Mouse (Mus musculus) limb, embryonic 11.5 days (tissue): ENCODE data around the gene Cops7a. TPM values are rescaled to one million over a fixed set of nuclear protein-coding genes. Genes with fewer than 3 reads are reported as not detected.

ENCODE experiments used
- ATAC-seq: fragments of 200-750 bp; cut with Nextera tagmentation; 2 replicates; pipeline ENCODE4 v1.8.0; 2017; ENCODE audit warnings: low read depth; ENCODE audit not compliant: insufficient number of reproducible peaks, low FRiP score, low TSS enrichment
- DNase-seq: peaks from one replicate; pipeline ENCODE4 v3.0.0-alpha.2; 2015; ENCODE audit warnings: low spot score
- H3K27ac ChIP-seq: fragments of 300-500 bp; sonication (generic); replicated peaks from 2 replicates; pipeline ENCODE4 v1.5.1; 2014; ENCODE audit warnings: low read depth, mild to moderate bottlenecking, low read length
- H3K27me3 ChIP-seq: fragments of 300-500 bp; sonication (generic); 2 replicates; pipeline ENCODE4 v1.6.1; 2014; ENCODE audit warnings: mild to moderate bottlenecking, low read length, mixed read lengths; ENCODE audit not compliant: control insufficient read depth, insufficient read depth
- H3K36me3 ChIP-seq: fragments of 300-500 bp; sonication (generic); 2 replicates; pipeline ENCODE4 v1.6.1; 2014; ENCODE audit warnings: mild to moderate bottlenecking, low read length, moderate library complexity, mixed read lengths; ENCODE audit not compliant: control insufficient read depth, insufficient read depth
- H3K4me1 ChIP-seq: fragments of 300-500 bp; sonication (generic); 2 replicates; pipeline ENCODE4 v1.6.1; 2014; ENCODE audit warnings: low read length, mixed read lengths; ENCODE audit not compliant: control insufficient read depth, insufficient read depth
- H3K4me2 ChIP-seq: fragments of 300-500 bp; sonication (generic); 2 replicates; pipeline ENCODE4 v1.6.1; 2014; ENCODE audit warnings: low read depth, mild to moderate bottlenecking, moderate library complexity; ENCODE audit not compliant: severe bottlenecking
- H3K4me3 ChIP-seq: fragments of 300-500 bp; sonication (generic); 2 replicates; pipeline ENCODE4 v1.5.1; 2014; ENCODE audit warnings: low read depth, low read length
- H3K9ac ChIP-seq: fragments of 300-500 bp; sonication (generic); 2 replicates; pipeline ENCODE4 v1.6.1; 2014; ENCODE audit warnings: mild to moderate bottlenecking, low read length
- H3K9me3 ChIP-seq: fragments of 300-500 bp; sonication (generic); 2 replicates; pipeline ENCODE4 v1.6.1; 2016; ENCODE audit warnings: low read length; ENCODE audit not compliant: control insufficient read depth
- WGBS: fragments of 180-500 bp; shearing (Covaris S2); extraction: QIAGEN DNeasy Blood & Tissue Kit; methylation state at CpG from one replicate; pipeline ENCODE4 v1.1.7; 2014; 5-methylcytosine and 5-hydroxymethylcytosine counted together
- polyA plus RNA-seq: library from polyadenylated mRNA; unstranded; fragments of >200 nt; fragmentation: Nextera tagmentation; extraction: Ambion mirVana; gene quantifications from 2 replicates; pipeline ENCODE4 v1.2.1, GENCODE M21; 2014

Gene Cops7a
- polyA plus RNA-seq, 1 experiment from 2014 or later: 129 TPM

DNA sequence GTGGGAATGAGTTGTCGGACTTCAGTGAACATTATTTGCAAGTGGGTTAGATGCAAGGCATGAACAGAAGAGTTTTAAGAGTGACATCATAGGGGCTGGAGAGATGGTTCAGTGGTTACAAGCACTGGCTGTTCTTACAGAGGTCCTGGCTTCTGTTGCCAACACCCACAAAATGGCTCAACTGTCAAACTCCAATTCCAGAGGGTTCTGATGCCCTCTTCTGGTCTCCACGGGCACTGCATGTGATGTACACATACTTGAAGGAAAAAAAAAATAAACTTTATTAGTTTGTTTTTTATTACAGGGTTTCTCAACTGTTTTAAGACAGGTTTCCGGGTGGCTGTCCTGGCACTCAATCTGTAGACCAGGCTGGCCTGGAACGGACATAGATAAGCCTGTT is 2.4 kb upstream of the Cops7a start:
- ATAC-seq (no peak), DNase-seq (peak; percentile 72)
- Histone ChIP-seq H3K4me3 (no peak overlapping the region), H3K36me3 (no peaks in the 10 kb centered on the region), H3K4me2 (no peak overlapping the region), H3K9ac (no peak overlapping the region), H3K27ac (no peak overlapping the region), H3K4me1 (peaks cover 5% of the 10 kb centered on the region), H3K9me3 (0 out of 2 replicates have a peak, but pooled peaks cover 7% of the 10 kb centered on the region), H3K27me3 (no peaks in the 10 kb centered on the region)
- WGBS: 73% methylated on average over 4 of the region's 4 CpGs

DNA sequence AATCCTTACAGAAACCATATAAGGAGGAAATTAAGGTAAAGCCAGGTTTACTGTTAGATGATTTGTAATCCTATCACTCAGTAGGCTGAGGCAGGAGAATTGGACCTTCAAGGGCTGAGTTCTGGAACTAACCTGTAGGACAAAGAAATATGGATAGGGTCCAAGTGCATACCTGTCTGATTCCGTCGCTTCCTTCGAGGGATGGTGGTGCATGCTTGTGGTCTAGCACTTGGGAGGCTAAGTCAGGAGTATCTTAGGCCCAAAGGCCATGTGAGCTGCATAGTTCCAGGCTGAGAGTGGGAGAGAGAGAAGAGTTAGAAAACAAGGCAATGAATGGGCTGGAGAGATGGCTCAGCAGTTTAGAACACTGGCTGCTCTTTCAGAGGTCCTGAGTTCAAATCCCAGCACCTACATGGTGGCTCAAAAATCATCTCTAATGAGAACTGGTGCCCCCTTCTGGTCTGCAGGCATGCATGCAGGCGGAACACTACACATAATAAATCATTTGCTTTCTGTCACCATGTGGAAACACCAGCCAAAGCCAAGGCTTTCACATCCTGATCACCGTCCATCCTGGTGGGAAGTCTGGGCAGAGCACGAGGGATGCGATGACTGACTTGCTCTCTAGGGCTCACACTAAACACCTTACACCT is 1.3 kb upstream of the Cops7a start:
- Histone ChIP-seq H3K36me3 (no peaks in the 10 kb centered on the region; the same call in 1 of the 2 replicates), H3K9me3 (0 out of 2 replicates have a peak, but pooled peaks cover 7% of the 10 kb centered on the region), H3K9ac (no peak overlapping the region), H3K4me3 (0 out of 2 replicates have a peak overlapping the region, but pooled peaks have one; percentile 74), H3K27me3 (no peaks in the 10 kb centered on the region), H3K4me2 (peak overlapping the region; percentile 86), H3K4me1 (peaks cover 5% of the 10 kb centered on the region), H3K27ac (no peak overlapping the region)
- ATAC-seq (no peak), DNase-seq (peak; percentile 27)
- WGBS: 96% methylated on average over 7 of the region's 7 CpGs

DNA sequence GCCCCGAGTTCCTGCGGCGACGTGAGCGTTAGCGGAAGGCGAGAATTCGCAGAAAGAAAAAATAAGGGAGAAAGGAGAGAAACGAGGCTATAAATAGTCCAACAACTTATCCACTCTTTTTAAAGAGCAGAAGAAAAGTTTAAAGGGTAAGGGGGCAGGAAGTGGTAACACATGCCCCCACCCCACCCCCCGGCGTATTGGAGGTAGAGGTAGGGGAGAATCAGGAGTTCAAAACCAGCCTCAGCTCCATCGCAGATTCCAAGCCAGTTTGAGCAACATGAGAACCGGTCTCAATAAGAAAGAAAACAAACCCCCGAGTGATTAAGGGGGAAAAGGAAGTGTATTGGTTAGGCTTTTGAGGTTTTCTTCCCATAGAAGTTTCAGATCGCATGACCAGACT is 409 bp upstream of the Cops7a start:
- 16% methylated on average over 15 of the region's 15 CpGs for whole genome bisulfite sequencing
- Histone ChIP-seq H3K4me3 (peak overlapping the region; percentile 74), H3K9me3 (0 out of 2 replicates have a peak, but pooled peaks cover 7% of the 10 kb centered on the region), H3K36me3 (no peaks in the 10 kb centered on the region; the same call in 1 of the 2 replicates), H3K9ac (peak overlapping the region; percentile 95), H3K4me2 (peak overlapping the region; percentile 86), H3K27me3 (no peaks in the 10 kb centered on the region), H3K27ac (peak overlapping the region; percentile 70; the same call in 1 of the 2 replicates), H3K4me1 (peaks cover 5% of the 10 kb centered on the region)
- DNase-seq (no peak), ATAC-seq (no peak)

DNA sequence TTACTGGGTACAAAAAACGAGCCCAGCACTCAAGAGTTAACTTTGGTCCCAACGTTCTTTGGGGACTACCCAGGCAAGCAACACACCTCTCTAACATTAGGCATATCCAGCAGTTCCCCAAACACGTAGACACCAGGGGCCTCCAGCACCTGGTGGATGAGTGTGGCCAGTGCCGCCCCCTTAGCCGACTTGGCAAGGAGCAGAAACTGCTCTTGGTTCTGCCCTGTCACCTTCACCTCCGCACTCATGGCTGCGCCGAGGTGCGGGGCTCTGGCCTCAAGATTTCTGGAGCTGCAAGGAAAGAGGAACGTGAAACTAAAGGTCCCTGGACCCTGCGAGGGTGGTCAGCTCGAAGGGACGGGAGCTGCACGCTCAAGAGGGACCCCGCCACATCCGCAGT is 700 bp downstream of the Cops7a start:
- WGBS: 47% methylated on average over 16 of the region's 16 CpGs
- H3K9me3 ChIP-seq: 0 out of 2 replicates have a peak, but pooled peaks cover 7% of the 10 kb centered on the region
- ATAC-seq: peak; percentile 1; the same call in 1 of the 2 replicates
- DNase-seq: no peak
- H3K9ac ChIP-seq: peak overlapping the region; percentile 95
- H3K36me3 ChIP-seq: peaks cover 5% of the 10 kb centered on the region
- H3K4me1 ChIP-seq: peaks cover 5% of the 10 kb centered on the region
- no peaks in the 10 kb centered on the region for H3K27me3 ChIP-seq
- peak overlapping the region; percentile 74 for H3K4me3 ChIP-seq
- peak overlapping the region; percentile 70; the same call in 1 of the 2 replicates for H3K27ac ChIP-seq
- peak overlapping the region; percentile 86 for H3K4me2 ChIP-seq

DNA sequence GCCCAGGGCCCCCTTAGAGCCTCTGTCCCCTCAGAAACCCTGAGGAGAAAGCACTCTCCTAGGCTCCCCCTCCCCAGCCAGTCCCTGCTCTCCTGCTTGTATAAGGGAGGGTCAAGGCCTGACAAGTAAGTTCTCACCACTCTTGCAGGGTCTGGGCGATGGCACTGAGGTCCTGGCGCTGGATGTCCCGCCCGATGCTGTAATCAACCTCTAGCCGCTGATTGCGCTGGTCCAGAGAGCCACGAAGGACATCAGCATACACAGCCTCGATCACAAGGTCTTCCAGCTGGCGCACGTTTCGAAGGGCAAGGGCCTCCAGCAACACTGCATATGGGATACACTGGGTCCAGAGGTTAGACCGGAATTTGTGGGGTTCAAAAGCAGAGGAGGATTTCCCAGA is 4.3 kb downstream of the Cops7a start:
- H3K36me3 ChIP-seq: peaks cover 10% of the 10 kb centered on the region
- WGBS: 92% methylated on average over 12 of the region's 12 CpGs

DNA sequence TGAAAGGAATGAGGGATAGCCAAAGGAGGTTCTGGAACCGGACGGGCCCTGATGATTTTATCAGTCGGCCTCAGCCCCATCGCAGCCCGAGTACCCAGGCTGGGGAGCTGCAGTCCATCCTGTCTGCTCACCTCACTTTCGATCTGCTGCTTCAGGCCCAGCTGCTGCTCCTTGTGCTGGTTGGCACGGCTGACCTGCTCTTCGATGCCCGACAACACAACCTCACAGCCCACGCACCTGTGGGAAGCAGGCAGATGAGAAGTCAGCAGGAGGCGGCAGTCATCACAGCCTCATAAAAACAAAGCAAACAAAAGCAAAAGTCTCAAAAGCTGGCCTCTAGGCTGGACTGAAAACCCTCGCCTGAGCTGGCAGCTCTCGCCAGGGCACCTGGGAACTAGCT is 5.4 kb downstream of the Cops7a start:
- no peak overlapping the region for H3K4me3 ChIP-seq
- 91% methylated on average over 13 of the region's 13 CpGs for WGBS
- H3K9ac ChIP-seq: no peak overlapping the region
- DNase-seq: no peak
- no peak overlapping the region for H3K27ac ChIP-seq
- H3K9me3 ChIP-seq: no peaks in the 10 kb centered on the region
- H3K36me3 ChIP-seq: peaks cover 10% of the 10 kb centered on the region
- no peak for ATAC-seq
- H3K4me2 ChIP-seq: no peak overlapping the region
- H3K27me3 ChIP-seq: no peaks in the 10 kb centered on the region
- H3K4me1 ChIP-seq: peaks cover 5% of the 10 kb centered on the region

More for the DNA sequence above, 4.3 kb downstream of the Cops7a start:
- Histone ChIP-seq H3K4me2 (no peak overlapping the region), H3K4me1 (peaks cover 5% of the 10 kb centered on the region), H3K4me3 (no peak overlapping the region), H3K9ac (no peak overlapping the region), H3K27me3 (no peaks in the 10 kb centered on the region), H3K27ac (no peak overlapping the region), H3K9me3 (no peaks in the 10 kb centered on the region)
- ATAC-seq: no peak
- DNase-seq: no peak

DNA sequence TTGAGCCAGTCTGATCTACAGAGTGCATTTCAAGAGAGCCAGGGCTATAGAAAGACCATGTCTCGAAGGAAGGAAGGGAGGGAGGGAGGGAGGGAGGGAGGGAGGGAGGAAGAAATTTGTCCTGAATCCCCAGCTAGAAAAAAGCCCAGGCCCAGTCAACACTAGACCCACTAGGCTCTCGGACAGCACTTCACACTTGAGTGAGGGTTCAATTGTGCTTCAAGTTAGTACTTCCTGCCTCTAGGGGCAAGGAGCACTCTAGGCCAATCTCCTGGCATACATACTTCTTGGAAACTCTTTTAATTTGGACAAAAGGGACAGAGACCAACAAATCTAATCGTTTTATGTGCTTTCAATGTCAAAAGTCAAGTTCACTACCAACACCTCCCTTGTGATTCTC is 7.2 kb downstream of the Cops7a start:
- Histone ChIP-seq H3K27me3 (no peaks in the 10 kb centered on the region), H3K36me3 (peaks cover 10% of the 10 kb centered on the region), H3K9ac (no peak overlapping the region), H3K4me2 (no peak overlapping the region), H3K27ac (no peak overlapping the region), H3K4me1 (no peaks in the 10 kb centered on the region), H3K9me3 (no peaks in the 10 kb centered on the region), H3K4me3 (no peak overlapping the region)
- 88% methylated on average over 3 of the region's 3 CpGs for WGBS
- DNase-seq (no peak), ATAC-seq (no peak)

DNA sequence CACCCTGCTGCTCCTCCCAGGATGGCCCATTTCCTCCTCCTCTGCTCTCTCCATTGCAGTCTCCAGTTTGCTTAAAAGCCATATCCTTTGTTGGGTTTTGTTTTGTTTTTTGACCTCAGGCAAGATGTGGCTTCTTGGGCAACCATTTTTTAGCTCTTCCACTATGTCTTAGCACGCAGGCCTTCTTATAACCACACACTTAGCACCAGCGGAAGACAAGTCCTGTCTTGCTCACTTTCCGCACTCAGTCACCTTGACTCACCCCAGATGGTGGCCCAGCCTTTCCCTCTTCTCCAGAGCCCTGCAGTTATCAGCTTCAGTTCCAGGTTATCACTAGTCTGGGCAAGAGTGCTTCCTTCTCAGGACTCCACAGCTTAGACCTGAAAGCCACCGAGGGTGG is 10.1 kb downstream of the Cops7a start:
- H3K27ac ChIP-seq: no peak overlapping the region
- no peaks in the 10 kb centered on the region for H3K4me1 ChIP-seq
- no peak overlapping the region for H3K4me2 ChIP-seq
- H3K4me3 ChIP-seq: no peak overlapping the region
- no peaks in the 10 kb centered on the region for H3K27me3 ChIP-seq
- H3K9ac ChIP-seq: no peak overlapping the region
- H3K36me3 ChIP-seq: peaks cover 8% of the 10 kb centered on the region
- DNase-seq (no peak), ATAC-seq (no peak)
- H3K9me3 ChIP-seq: no peaks in the 10 kb centered on the region
- WGBS: 93% methylated on average over 4 of the region's 4 CpGs
